Mouse (Mus musculus) testis, postnatal 14 days (tissue): ENCODE measurements at regions not wholly inside any gene's neighbourhood (a gene's known extent, or its start where the extent isn't known, plus 50 kb on each side); places are given as distances from the start of the nearest gene placed in this dataset.
"Not testable (repeated sequence)": the region's sequence is repeated elsewhere in the genome, so short reads cannot be mapped to it uniquely, and the experiment has no call there.

Source experiments
- DNase-seq: peaks from one replicate; pipeline ENCODE4 v3.0.0; 2021; ENCODE audit warnings: low spot score

- no peak for DNase-seq
Measured at GRCm38 (mm10) chr5:129256136-129256535, 159.6 kb downstream of the Adgrd1 start.

GRCm38 (mm10) chr5:129257206-129257605 is 160.7 kb downstream of the Adgrd1 start:
- no peak for DNase-seq

- DNase-seq = no peak
Measured at GRCm38 (mm10) chr5:129260689-129261088, 164.1 kb downstream of the Adgrd1 start.

- DNase-seq = no peak
Measured at GRCm38 (mm10) chr5:129263118-129263517, 166.6 kb downstream of the Adgrd1 start.

- DNase-seq = no peak
Measured at GRCm38 (mm10) chr5:129264363-129264762, 167.8 kb downstream of the Adgrd1 start.

GRCm38 (mm10) chr5:129268456-129268855 is 171.9 kb downstream of the Adgrd1 start:
- DNase-seq = no peak

- no peak for DNase-seq
Measured at GRCm38 (mm10) chr5:129270051-129270472, 173.5 kb downstream of the Adgrd1 start.

GRCm38 (mm10) chr5:129281406-129281805 is 184.9 kb downstream of the Adgrd1 start:
- no peak for DNase-seq

- no peak for DNase-seq
Measured at GRCm38 (mm10) chr5:129282133-129282532, 185.6 kb downstream of the Adgrd1 start.

GRCm38 (mm10) chr5:129282826-129283225 is 186.3 kb downstream of the Adgrd1 start:
- no peak for DNase-seq

- DNase-seq = peak; percentile 12
Measured at GRCm38 (mm10) chr5:129287481-129287880, 190.9 kb downstream of the Adgrd1 start.

GRCm38 (mm10) chr5:129292821-129293220 is 196.3 kb downstream of the Adgrd1 start:
- DNase-seq = not testable (repeated sequence)

- DNase-seq = not testable (repeated sequence)
Measured at GRCm38 (mm10) chr5:129294861-129295542, 198.5 kb downstream of the Adgrd1 start.

- DNase-seq = no peak
Measured at GRCm38 (mm10) chr5:129297657-129298349, 201.3 kb downstream of the Adgrd1 start.

GRCm38 (mm10) chr5:129298646-129299455 is 202.2 kb upstream of the Sfswap start:
- DNase-seq = no peak

GRCm38 (mm10) chr5:129299456-129299765 is 201.6 kb upstream of the Sfswap start:
- DNase-seq = no peak

GRCm38 (mm10) chr5:129300423-129300822 is 200.6 kb upstream of the Sfswap start:
- DNase-seq = no peak

- DNase-seq = peak; percentile 41
Measured at GRCm38 (mm10) chr5:129315626-129316025, 185.4 kb upstream of the Sfswap start.

- DNase-seq = no peak
Measured at GRCm38 (mm10) chr5:129331094-129331523, 169.9 kb upstream of the Sfswap start.

GRCm38 (mm10) chr5:129332014-129332413 is 169.0 kb upstream of the Sfswap start:
- DNase-seq = no peak

- DNase-seq = no peak
Measured at GRCm38 (mm10) chr5:129338511-129338910, 162.5 kb upstream of the Sfswap start.

- DNase-seq = no peak
Measured at GRCm38 (mm10) chr5:129344038-129344437, 157.0 kb upstream of the Sfswap start.

- no peak for DNase-seq
Measured at GRCm38 (mm10) chr5:129350024-129350423, 151.0 kb upstream of the Sfswap start.
